Mouse (Mus musculus): ENCODE data around the gene Pnkd.

The Pnkd gene

DNA sequence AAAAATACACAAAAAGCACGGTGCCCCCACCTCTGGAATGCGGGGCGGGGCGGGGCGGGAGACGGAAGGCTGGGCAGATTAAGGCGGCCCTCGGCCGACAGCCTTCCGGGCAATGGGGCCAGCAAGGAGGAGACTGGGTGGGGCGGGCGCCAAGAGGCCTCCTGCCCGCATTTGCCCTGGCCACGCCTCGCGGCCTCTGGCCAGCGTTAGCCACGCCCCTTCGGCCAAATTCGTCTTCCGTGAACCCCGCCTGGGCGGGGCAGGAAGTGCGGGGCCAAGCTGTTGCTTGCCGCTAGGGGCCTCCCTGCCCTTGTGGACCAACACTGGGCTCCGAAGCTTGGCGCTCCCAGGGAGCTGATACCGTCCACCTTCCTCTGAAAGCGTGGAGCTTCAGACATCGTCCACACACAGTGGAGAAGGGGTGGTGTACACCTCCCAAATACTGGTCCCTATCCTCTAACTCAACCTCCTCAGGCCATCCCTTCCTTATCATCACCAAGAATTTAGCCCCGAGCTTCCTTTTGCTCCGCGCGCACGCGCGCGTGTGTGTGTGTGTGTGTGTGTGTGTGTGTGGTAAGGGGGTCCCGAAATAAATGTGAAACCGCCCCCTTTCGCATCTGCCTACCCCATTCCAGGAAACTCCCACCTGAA is 112.7 kb downstream of the Pnkd start:
- Histone ChIP-seq H3K36me3 (ENCODE audit: insufficient read depth, low read length) (peaks cover 19% of the 10 kb centered on the region), H3K27me3 (ENCODE audit: insufficient read depth, low read length) (peaks cover 5% of the 10 kb centered on the region; the same call in 1 of the 2 replicates), H3K4me3 (replicated peaks; ENCODE audit: low read length) (peak overlapping the region; percentile 80), H3K9me3 (ENCODE audit: low read length) (no peaks in the 10 kb centered on the region), H3K4me1 (replicated peaks; ENCODE audit: low read depth, low read length) (peaks cover 70% of the 10 kb centered on the region)
- TF ChIP-seq CTCF (conservative IDR thresholded peaks at IDR 0.05; ENCODE audit: low read length), result peak; percentile 19
- no peak for TF ChIP-seq POU5F1 (IDR thresholded peaks at IDR 0.05; ENCODE audit: borderline replicate concordance, low read length)
- no peak for TF ChIP-seq NANOG (IDR thresholded peaks at IDR 0.05; ENCODE audit: borderline replicate concordance, low read length)

DNA sequence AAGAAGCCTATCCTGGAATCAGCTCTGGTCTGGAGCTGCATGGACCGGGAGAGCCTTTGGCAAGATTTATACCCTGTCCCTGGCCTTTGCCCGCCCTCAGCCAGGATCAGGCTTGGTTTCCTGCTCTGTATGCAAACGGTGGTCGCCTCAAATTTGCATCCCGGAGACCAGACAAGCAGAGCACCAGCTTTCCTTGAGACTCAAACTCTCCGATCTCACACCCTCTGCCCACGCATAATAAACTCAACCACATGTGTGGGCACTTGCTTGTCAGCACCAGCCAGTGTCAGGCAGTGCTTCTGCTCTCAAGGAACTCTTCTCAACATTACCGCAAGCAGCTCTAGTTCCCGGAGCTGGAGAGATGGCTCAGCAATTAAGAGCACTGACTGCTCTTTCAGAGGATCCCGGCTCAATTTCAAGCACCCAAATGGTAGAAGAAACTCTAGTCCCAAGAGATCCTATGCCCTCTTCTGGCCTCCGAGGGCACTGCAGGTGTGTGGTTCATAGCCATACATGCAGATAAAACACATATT is 113.3 kb downstream of the Pnkd start:
- Histone ChIP-seq H3K27me3 (ENCODE audit: insufficient read depth, low read length) (peaks cover 5% of the 10 kb centered on the region; the same call in 1 of the 2 replicates), H3K36me3 (ENCODE audit: insufficient read depth, low read length) (peaks cover 19% of the 10 kb centered on the region), H3K4me1 (replicated peaks; ENCODE audit: low read depth, low read length) (peaks cover 65% of the 10 kb centered on the region), H3K9me3 (ENCODE audit: low read length) (no peaks in the 10 kb centered on the region), H3K4me3 (replicated peaks; ENCODE audit: low read length) (peak overlapping the region; percentile 80)
- no peak for TF ChIP-seq NANOG (IDR thresholded peaks at IDR 0.05; ENCODE audit: borderline replicate concordance, low read length)
- peak; percentile 78 for TF ChIP-seq CTCF (conservative IDR thresholded peaks at IDR 0.05; ENCODE audit: low read length)

DNA sequence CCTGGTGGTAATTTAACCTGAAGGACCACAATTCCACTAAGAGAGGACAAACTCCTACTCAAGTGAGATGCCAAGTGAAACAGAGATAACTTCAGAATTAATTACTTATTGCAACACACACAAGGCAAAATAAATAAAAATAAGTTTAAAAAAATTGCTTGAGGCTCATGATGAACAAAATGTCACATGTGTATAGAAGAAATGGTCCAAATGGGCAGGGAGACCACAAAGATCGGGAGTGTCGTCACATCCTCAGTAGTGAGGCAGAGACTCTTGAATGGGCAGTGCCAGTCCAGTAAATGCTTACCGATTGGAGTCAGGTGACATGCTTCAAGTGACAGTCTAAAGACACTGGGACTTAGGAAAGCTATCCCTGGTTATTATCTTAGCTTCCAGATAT is 115.8 kb downstream of the Pnkd start:
- Histone ChIP-seq H3K4me3 (replicated peaks; ENCODE audit: low read length) (no peak overlapping the region), H3K36me3 (ENCODE audit: insufficient read depth, low read length) (no peaks in the 10 kb centered on the region), H3K4me1 (replicated peaks; ENCODE audit: low read depth, low read length) (peaks cover 39% of the 10 kb centered on the region), H3K27me3 (ENCODE audit: insufficient read depth, low read length) (0 out of 2 replicates have a peak, but pooled peaks cover 3% of the 10 kb centered on the region), H3K9me3 (ENCODE audit: low read length) (no peaks in the 10 kb centered on the region)
- no peak for TF ChIP-seq POU5F1 (IDR thresholded peaks at IDR 0.05; ENCODE audit: borderline replicate concordance, low read length)
- no peak for TF ChIP-seq NANOG (IDR thresholded peaks at IDR 0.05; ENCODE audit: borderline replicate concordance, low read length)
- no peak for TF ChIP-seq CTCF (conservative IDR thresholded peaks at IDR 0.05; ENCODE audit: low read length)

DNA sequence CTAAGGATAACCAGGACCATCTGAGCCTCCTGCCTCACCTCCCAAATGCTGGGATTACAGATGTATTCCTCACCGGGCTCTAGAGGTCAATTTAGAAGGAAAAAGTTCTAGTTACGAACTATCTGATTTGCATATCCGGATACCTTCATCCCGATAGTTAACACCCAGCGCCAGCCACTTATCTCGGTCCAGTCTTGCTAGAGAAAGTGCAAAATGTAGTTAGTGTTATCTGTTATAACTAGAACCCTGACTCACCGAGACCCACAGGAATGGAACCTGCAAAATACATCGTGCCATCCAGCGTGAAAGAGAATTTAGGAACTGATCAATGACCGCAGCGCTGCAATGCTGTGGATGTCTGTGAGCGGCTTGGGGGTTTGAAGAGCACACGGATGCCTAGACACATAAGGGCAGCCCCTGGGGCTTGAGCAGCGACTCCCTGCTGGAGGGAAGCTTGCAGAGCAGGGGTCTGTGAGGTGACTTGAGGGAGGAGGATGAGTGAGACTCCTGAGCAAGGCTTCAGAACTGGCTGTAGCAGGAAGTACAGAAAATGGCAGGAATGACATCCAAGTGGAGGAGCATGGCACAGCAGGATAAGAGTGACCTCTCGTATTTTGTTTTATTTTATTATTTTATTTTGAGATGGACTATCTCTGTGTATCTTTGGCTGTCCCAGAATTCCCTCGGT is 116.4 kb downstream of the Pnkd start:
- Histone ChIP-seq H3K27me3 (ENCODE audit: insufficient read depth, low read length) (0 out of 2 replicates have a peak, but pooled peaks cover 3% of the 10 kb centered on the region), H3K9me3 (ENCODE audit: low read length) (no peaks in the 10 kb centered on the region), H3K4me1 (replicated peaks; ENCODE audit: low read depth, low read length) (peaks cover 36% of the 10 kb centered on the region), H3K36me3 (ENCODE audit: insufficient read depth, low read length) (no peaks in the 10 kb centered on the region), H3K4me3 (replicated peaks; ENCODE audit: low read length) (no peak overlapping the region)
- TF ChIP-seq CTCF (conservative IDR thresholded peaks at IDR 0.05; ENCODE audit: low read length) (no peak), POU5F1 (IDR thresholded peaks at IDR 0.05; ENCODE audit: borderline replicate concordance, low read length) (no peak), NANOG (IDR thresholded peaks at IDR 0.05; ENCODE audit: borderline replicate concordance, low read length) (no peak)

Measured in E14TG2a.4 (cell line).